Mouse (Mus musculus) intestine, embryonic 16.5 days (tissue): ENCODE measurements around the gene Prnd. TPM values are rescaled to one million over a fixed set of nuclear protein-coding genes. Genes with fewer than 3 reads are reported as not detected.
A peak's percentile ranks its signal among the peaks of the same experiment; 100 is the strongest.

Source experiments
- ATAC-seq: fragments of 200-750 bp; cut with Nextera tagmentation; 2 replicates; pipeline ENCODE4 v1.8.0; 2017; ENCODE audit warnings: moderate TSS enrichment, moderate library complexity
- H3K27ac ChIP-seq: fragments of 300-500 bp; sonication (generic); 2 replicates; pipeline ENCODE4 v1.5.1; 2014; ENCODE audit warnings: mild to moderate bottlenecking, low read length
- H3K27me3 ChIP-seq: fragments of 300-500 bp; sonication (generic); replicated peaks from 2 replicates; pipeline ENCODE4 v1.6.1; 2014; ENCODE audit warnings: low read length, control low read depth, mixed read lengths; ENCODE audit not compliant: control insufficient read depth, insufficient read depth
- H3K36me3 ChIP-seq: fragments of 300-500 bp; sonication (generic); 2 replicates; pipeline ENCODE4 v1.6.1; 2014; ENCODE audit warnings: low read length, control low read depth; ENCODE audit not compliant: control insufficient read depth, insufficient read depth
- H3K4me1 ChIP-seq: fragments of 300-500 bp; sonication (generic); 2 replicates; pipeline ENCODE4 v1.6.1; 2014; ENCODE audit warnings: low read length, control low read depth, mixed read lengths; ENCODE audit not compliant: control insufficient read depth, insufficient read depth
- H3K4me2 ChIP-seq: fragments of 300-500 bp; sonication (generic); 2 replicates; pipeline ENCODE4 v1.6.1; 2014; ENCODE audit warnings: low read depth, low read length, control low read depth
- H3K4me3 ChIP-seq: fragments of 300-500 bp; sonication (generic); 2 replicates; pipeline ENCODE4 v1.5.1; 2014; ENCODE audit warnings: mild to moderate bottlenecking, low read length
- H3K9ac ChIP-seq: fragments of 300-500 bp; sonication (generic); 2 replicates; pipeline ENCODE4 v1.6.1; 2014; ENCODE audit warnings: low read depth, low read length
- H3K9me3 ChIP-seq: fragments of 300-500 bp; sonication (generic); 2 replicates; pipeline ENCODE4 v1.6.1; 2016; ENCODE audit warnings: low read length, control low read depth; ENCODE audit not compliant: control insufficient read depth
- WGBS: fragments of 180-500 bp; shearing (Covaris S2); extraction: QIAGEN DNeasy Blood & Tissue Kit; methylation state at CpG from one replicate; pipeline ENCODE4 v1.1.7; 2014; 5-methylcytosine and 5-hydroxymethylcytosine counted together
- polyA plus RNA-seq: library from polyadenylated mRNA; unstranded; fragments of >200 nt; fragmentation: Nextera tagmentation; extraction: Ambion mirVana; gene quantifications from 2 replicates; pipeline ENCODE4 v1.2.1, GENCODE M21; 2015

Gene Prnd
- polyA plus RNA-seq, 1 experiment from 2014 or later = 28.8 TPM

DNA sequence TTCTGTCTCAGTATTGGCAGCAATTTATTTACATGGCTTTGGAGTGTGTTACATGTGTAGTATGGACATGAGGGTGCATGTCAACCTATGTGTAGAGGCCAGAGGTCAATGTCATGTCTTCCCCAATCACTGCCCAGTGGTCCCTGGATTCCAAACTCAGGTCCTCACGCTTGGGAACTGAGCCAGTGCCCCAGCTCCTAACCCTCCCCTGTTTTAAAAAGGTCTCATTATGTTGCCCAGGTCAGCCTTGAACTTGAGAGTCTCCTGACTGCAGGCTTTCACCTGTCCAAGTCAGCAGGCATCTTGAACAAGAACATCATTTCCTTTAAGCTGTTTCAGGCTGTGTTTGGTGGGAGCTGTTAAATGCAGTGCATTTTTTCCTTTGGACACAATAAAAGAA, 41.8 kb upstream of the Prnd start:
- no peak for ATAC-seq
- H3K27ac ChIP-seq = no peak overlapping the region; the same call in 1 of the 2 replicates
- H3K27me3 ChIP-seq = no peaks in the 10 kb centered on the region
- H3K36me3 ChIP-seq = no peaks in the 10 kb centered on the region
- 87% methylated on average over 1 of the region's 1 CpGs for WGBS
- no peak overlapping the region for H3K4me3 ChIP-seq
- H3K4me1 ChIP-seq = no peaks in the 10 kb centered on the region
- no peaks in the 10 kb centered on the region for H3K9me3 ChIP-seq
- no peak overlapping the region for H3K4me2 ChIP-seq
- no peak overlapping the region for H3K9ac ChIP-seq

DNA sequence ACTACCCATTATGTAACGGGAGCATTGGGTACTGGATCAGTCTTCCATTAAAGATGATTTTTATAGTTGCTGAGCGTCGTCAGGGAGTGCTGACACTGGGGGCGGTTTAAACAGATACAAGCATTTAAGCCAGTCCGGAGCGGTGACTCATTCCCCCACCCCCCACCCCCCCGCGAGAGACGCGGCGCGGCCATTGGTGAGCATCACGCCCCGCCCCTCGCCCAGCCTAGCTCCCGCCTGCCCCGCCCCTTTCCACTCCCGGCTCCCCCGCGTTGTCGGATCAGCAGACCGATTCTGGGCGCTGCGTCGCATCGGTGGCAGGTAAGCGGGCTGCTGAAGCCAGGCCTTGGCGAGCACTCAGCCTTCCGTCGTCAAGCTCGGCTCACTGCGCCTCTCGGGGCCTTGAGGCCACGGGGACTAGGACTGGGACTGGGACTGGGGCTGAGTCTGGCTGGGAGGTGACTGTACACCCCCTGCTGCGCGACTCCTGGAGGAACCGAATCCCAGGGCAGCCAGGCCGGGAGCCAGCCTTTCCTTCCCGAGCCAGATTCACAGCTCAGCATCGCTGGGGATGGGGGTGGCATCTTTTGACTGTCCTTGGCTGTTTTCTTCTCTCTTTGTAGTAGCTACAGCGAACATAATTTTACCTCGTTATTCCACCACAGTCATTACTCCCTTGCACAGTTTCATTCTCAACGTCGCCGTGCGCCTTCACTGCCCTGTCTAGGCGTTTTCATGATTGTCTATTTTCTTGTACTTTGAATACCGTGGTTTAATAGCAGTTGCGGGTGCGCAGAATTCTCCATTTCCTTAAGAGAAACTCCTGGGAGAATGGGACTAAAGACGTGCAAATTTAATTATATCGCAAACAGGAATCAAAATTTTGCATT, 40.7 kb upstream of the Prnd start, which contains the start of the genes Prnp and Prn:
TSS of gene Prnp (plus strand) at position 246 of the 890 bp plus-strand sequence.
TSS of gene Prn (plus strand) at position 275 of the 890 bp plus-strand sequence.
- no peaks in the 10 kb centered on the region for H3K9me3 ChIP-seq
- no peaks in the 10 kb centered on the region for H3K27me3 ChIP-seq
- no peaks in the 10 kb centered on the region for H3K36me3 ChIP-seq
- 5% methylated on average over 51 of the region's 52 CpGs for WGBS
- ATAC-seq = peak; percentile 97
- no peaks in the 10 kb centered on the region for H3K4me1 ChIP-seq
- peak within 1 kb of the TSS; percentile 80 for H3K9ac ChIP-seq
- peak within 1 kb of the TSS; percentile 79 for H3K4me2 ChIP-seq
- peak within 1 kb of the TSS; percentile 80 for H3K4me3 ChIP-seq
- H3K27ac ChIP-seq = peak within 1 kb of the TSS; percentile 77

DNA sequence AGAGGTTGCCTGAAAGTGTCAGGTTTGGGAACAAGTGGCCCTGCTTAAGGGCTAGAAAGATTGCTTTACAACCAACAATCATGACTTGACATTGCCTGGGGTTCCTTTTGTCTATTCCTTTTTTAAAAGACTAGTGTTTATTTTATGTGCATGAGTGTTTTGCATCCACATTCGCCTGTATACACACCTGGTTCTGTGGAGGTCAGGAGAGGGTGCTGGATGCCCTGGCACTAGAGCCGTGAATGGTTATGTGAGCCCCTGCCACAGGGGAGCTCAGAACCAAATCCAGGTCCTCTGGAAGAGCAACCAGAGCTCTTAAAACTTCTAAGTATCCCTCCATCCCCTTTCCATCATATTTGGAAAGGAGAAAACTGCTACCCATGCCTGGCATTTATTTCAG, 39.8 kb upstream of the Prnd start:
- Histone ChIP-seq H3K9me3 (no peaks in the 10 kb centered on the region), H3K9ac (no peak overlapping the region), H3K4me1 (no peaks in the 10 kb centered on the region), H3K27ac (no peak overlapping the region), H3K27me3 (no peaks in the 10 kb centered on the region), H3K4me3 (peak overlapping the region; percentile 80; the same call in 1 of the 2 replicates), H3K4me2 (peak overlapping the region; percentile 79; the same call in 1 of the 2 replicates), H3K36me3 (no peaks in the 10 kb centered on the region)
- ATAC-seq = no peak
- 70% methylated on average over 2 of the region's 2 CpGs for WGBS

DNA sequence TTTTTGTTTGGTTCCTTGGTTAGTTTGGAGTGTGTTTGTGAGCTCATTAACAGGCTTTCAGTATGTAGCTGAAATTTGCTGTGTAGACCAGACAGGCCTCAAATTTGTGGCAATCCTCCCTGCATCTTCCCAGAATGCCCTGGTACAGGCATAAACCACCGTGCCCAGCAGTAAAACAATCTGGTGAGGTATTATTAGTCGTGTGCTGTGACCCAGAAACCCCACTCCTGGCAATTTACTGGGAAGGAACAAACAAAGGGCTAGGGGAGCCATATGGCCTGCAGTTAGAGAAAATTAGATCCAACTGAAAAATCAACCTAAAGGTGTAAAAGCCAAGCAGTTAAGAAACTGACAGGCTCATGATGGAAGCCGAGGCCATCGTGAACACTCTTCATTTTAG, 39.3 kb upstream of the Prnd start:
- ATAC-seq = no peak
- WGBS = 35% methylated on average over 4 of the region's 4 CpGs
- no peak overlapping the region for H3K9ac ChIP-seq
- no peak overlapping the region for H3K27ac ChIP-seq
- H3K36me3 ChIP-seq = no peaks in the 10 kb centered on the region
- H3K4me1 ChIP-seq = no peaks in the 10 kb centered on the region
- no peaks in the 10 kb centered on the region for H3K9me3 ChIP-seq
- no peak overlapping the region for H3K4me2 ChIP-seq
- H3K4me3 ChIP-seq = no peak overlapping the region
- no peaks in the 10 kb centered on the region for H3K27me3 ChIP-seq

DNA sequence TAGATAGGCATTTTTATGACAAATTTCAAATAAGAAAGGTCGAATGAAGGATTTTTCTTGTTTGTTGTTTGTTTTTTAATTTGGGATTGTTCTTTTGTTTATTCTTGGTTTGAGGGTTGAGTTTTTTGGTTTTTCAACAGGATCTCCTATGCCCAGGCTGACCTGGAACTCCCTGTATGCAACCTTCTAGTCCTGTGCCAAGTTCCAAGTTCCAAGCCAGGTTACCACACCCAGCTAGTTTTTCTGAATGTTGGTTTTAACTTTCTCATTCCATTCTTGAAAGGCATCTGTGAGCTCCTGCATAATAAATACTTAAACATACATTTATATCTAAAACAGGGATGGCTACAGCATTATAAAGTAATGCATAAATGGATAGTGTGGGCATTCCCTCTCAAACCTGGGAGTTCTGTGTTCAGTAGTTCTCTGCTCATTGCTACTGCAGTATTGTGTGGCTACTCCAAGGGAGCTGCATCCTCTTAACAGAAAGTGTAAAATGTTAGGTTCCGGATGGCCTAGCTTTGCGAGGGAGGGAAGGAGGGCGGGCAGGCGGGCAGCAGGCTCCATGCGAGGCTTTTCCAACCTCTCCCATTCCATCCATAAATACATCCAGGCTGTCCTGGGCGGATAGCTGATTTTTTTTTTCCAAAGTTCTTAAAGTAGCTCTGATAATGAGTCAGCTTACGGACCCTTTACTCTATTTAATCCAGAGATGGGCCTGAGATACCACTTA, 38.0 kb upstream of the Prnd start:
- no peaks in the 10 kb centered on the region for H3K27me3 ChIP-seq
- no peak overlapping the region for H3K4me3 ChIP-seq
- WGBS = 79% methylated on average over 8 of the region's 8 CpGs
- no peak overlapping the region for H3K4me2 ChIP-seq
- H3K4me1 ChIP-seq = no peaks in the 10 kb centered on the region
- ATAC-seq = no peak
- no peaks in the 10 kb centered on the region for H3K36me3 ChIP-seq
- H3K9ac ChIP-seq = no peak overlapping the region
- H3K27ac ChIP-seq = no peak overlapping the region
- H3K9me3 ChIP-seq = no peaks in the 10 kb centered on the region

DNA sequence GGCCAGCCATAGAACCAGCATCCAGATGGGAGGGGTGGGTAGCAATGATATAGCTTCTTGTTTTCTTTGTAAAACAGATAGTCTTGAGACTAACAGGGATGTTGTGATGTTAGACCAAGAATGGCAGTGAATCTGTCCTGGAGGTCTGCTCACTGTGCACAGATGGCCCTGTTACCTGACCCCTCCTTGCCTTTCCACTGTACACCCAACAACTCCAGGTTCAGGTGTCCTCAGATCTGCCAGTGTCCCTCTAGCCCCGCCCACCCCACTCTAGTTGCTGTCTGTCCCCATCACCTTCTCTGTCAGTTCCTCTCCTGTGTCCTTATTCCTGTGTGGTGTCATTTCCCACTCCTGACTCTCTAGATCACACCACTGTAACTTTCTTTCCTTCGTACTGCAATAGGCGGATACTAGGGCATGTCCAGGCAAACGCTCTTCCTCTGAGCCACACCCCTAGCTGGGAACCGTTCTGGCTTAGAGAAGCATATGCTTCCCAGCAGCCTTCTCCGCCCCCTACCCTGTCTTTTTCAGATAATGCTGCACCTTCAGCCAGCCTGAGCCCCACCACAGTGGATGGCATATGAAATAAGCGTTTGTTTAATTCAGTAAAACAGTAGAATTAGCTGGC, 18.3 kb upstream of the Prnd start:
- no peaks in the 10 kb centered on the region for H3K27me3 ChIP-seq
- no peak overlapping the region for H3K9ac ChIP-seq
- no peak overlapping the region for H3K27ac ChIP-seq
- 63% methylated on average over 7 of the region's 7 CpGs for WGBS
- H3K9me3 ChIP-seq = no peaks in the 10 kb centered on the region
- H3K36me3 ChIP-seq = no peaks in the 10 kb centered on the region
- no peak overlapping the region for H3K4me2 ChIP-seq
- 0 out of 2 replicates have a peak, but pooled peaks cover 5% of the 10 kb centered on the region for H3K4me1 ChIP-seq
- H3K4me3 ChIP-seq = no peak overlapping the region
- ATAC-seq = no peak

DNA sequence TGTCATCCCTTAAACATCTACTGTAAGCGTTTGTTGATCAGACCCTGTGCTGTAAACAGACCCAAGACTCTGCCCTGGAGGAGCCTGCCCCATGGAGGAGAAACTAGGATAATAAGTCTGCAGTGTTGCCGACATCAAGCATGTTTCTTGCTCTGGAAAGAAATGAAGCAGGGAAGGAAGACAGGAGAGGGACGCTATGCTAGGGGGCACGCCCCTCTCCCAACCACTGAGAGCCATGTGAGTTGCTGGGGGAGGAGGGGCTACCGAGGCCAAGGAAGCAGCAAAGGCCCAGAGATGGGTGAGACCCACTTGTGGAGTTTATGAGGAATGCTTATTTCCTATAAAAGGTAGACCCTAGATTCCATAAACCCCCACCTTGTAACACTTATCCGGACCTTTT, 17.6 kb upstream of the Prnd start:
- ATAC-seq = no peak
- H3K27me3 ChIP-seq = no peaks in the 10 kb centered on the region
- H3K4me3 ChIP-seq = no peak overlapping the region
- no peak overlapping the region for H3K4me2 ChIP-seq
- WGBS = 23% methylated on average over 6 of the region's 6 CpGs
- H3K27ac ChIP-seq = no peak overlapping the region
- no peaks in the 10 kb centered on the region for H3K36me3 ChIP-seq
- H3K4me1 ChIP-seq = 0 out of 2 replicates have a peak, but pooled peaks cover 5% of the 10 kb centered on the region
- no peaks in the 10 kb centered on the region for H3K9me3 ChIP-seq
- no peak overlapping the region for H3K9ac ChIP-seq

DNA sequence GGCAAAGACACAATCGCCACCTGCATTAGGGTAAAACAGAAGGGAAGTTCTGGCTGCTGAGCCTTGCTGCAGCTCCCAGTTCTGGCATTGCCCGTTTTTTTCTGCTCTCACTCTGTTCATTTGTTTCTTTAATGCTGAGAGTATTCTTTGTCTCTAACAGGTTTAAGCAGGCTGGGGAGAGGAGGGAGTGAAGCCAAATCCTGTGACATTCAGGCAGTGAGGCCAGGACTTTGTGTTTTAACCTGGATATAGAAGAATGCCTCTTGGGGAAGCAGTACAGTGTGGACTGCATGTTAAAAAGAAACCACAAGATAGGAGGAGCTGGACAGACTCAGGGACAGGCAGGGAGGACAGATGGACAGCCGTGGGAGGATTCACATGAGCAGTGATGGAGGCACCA, 17.1 kb upstream of the Prnd start:
- Histone ChIP-seq H3K27me3 (no peaks in the 10 kb centered on the region), H3K4me3 (no peak overlapping the region), H3K9ac (no peak overlapping the region), H3K9me3 (no peaks in the 10 kb centered on the region), H3K4me2 (no peak overlapping the region), H3K36me3 (no peaks in the 10 kb centered on the region), H3K27ac (no peak overlapping the region), H3K4me1 (0 out of 2 replicates have a peak, but pooled peaks cover 5% of the 10 kb centered on the region)
- WGBS = 53% methylated on average over 3 of the region's 3 CpGs
- no peak for ATAC-seq

DNA sequence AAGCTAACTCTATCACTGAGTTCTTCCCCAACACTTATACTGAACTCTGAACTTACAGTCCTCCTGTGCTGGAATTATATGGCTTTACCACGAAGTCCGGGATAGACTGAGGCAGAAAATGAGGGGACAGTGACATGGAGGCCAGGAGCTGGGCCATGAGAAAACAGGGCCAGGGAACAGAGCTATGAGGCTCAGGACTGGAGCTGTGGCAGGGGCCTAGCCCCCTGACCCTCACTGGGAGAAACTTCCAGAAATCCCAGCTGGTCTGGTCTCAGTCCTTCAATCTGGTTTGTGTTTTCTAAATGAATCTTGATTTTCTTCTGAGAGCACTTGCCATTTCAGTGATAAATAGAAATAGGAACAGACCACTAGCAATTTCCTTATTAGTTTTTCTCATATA, 16.4 kb upstream of the Prnd start:
- no peaks in the 10 kb centered on the region for H3K27me3 ChIP-seq
- no peak overlapping the region for H3K9ac ChIP-seq
- no peak overlapping the region for H3K4me2 ChIP-seq
- 96% methylated on average over 2 of the region's 2 CpGs for WGBS
- no peak overlapping the region for H3K4me3 ChIP-seq
- H3K27ac ChIP-seq = no peak overlapping the region
- 0 out of 2 replicates have a peak, but pooled peaks cover 5% of the 10 kb centered on the region for H3K4me1 ChIP-seq
- H3K36me3 ChIP-seq = no peaks in the 10 kb centered on the region
- H3K9me3 ChIP-seq = no peaks in the 10 kb centered on the region
- no peak for ATAC-seq
